Mouse (Mus musculus) MEL (cell line): Measurements from ENCODE around the gene Epb42. TPM values are rescaled to one million over a fixed set of nuclear protein-coding genes. Genes with fewer than 3 reads are reported as not detected.

ENCODE experiments used
- DNase-seq: peaks from one replicate; pipeline ENCODE4 v3.0.0; 2011; ENCODE audit warnings: low read depth, low spot score
- H3K27ac ChIP-seq: 2 replicates; pipeline ENCODE4 v1.5.1; 2012; ENCODE audit warnings: low read depth, mild to moderate bottlenecking, control low read depth, low read length, moderate library complexity; ENCODE audit not compliant: control insufficient read depth
- H3K27me3 ChIP-seq, 2 experiments: fragments of 150-350 bp in 1 of 2; sonication (generic) in 1 of 2; 2 replicates each; pipeline ENCODE4 v1.6.1; 2012; ENCODE audit warnings: low read length in 2 of 2, mild to moderate bottlenecking in 2 of 2, improper control_type of control experiment in 1 of 2, moderate library complexity in 1 of 2; ENCODE audit not compliant: insufficient read depth in 2 of 2, control insufficient read depth in 1 of 2
- H3K36me3 ChIP-seq, 2 experiments: 2 replicates each; pipeline ENCODE4 v1.6.1; 2012 to 2014; ENCODE audit warnings: low read length in 2 of 2, improper control_type of control experiment in 1 of 2, inconsistent platforms in 1 of 2, mild to moderate bottlenecking in 1 of 2; ENCODE audit not compliant: insufficient read depth in 2 of 2, control insufficient read depth in 1 of 2
- H3K4me1 ChIP-seq, 2 experiments: fragments of 150-350 bp in 1 of 2; sonication (generic) in 1 of 2; 2 replicates each; pipeline ENCODE4 v1.6.1; 2012; ENCODE audit warnings: low read length in 2 of 2, improper control_type of control experiment in 1 of 2, mild to moderate bottlenecking in 1 of 2; ENCODE audit not compliant: insufficient read depth in 2 of 2, control insufficient read depth in 1 of 2
- H3K4me3 ChIP-seq, 2 experiments: fragments of 150-350 bp in 1 of 2; sonication (generic) in 1 of 2; 2 replicates each; pipeline ENCODE4 v1.5.1; 2012; ENCODE audit warnings: low read depth in 2 of 2, low read length in 2 of 2, mild to moderate bottlenecking in 2 of 2, moderate library complexity in 2 of 2, control low read depth in 1 of 2, improper control_type of control experiment in 1 of 2; ENCODE audit not compliant: control insufficient read depth in 1 of 2, insufficient read depth in 1 of 2
- H3K79me2 ChIP-seq: 2 replicates; pipeline ENCODE4 v1.6.1; 2012; ENCODE audit warnings: mild to moderate bottlenecking, low read length, moderate library complexity; ENCODE audit not compliant: control insufficient read depth, poor library complexity, insufficient read depth
- H3K9ac ChIP-seq: 2 replicates; pipeline ENCODE4 v1.6.1; 2012; ENCODE audit warnings: low read depth, mild to moderate bottlenecking, control low read depth, low read length, moderate library complexity; ENCODE audit not compliant: control insufficient read depth, poor library complexity, severe bottlenecking
- H3K9me3 ChIP-seq: fragments of 150-350 bp; sonication (generic); replicated peaks from 2 replicates; pipeline ENCODE4 v1.6.1; 2012; ENCODE audit warnings: mild to moderate bottlenecking, low read length, improper control_type of control experiment, moderate library complexity; ENCODE audit not compliant: insufficient read depth
- BHLHE40 ChIP-seq: IDR thresholded peaks from 2 replicates; pipeline ENCODE4 v1.6.1; 2012; ENCODE audit warnings: low read depth, mild to moderate bottlenecking, inconsistent platforms, low read length, improper control_type of control experiment, borderline replicate concordance
- CHD1 ChIP-seq: IDR thresholded peaks from 2 replicates; pipeline ENCODE4 v1.6.1; 2012; ENCODE audit warnings: low read depth, mild to moderate bottlenecking, inconsistent platforms, low read length, improper control_type of control experiment
- CTCF ChIP-seq, 3 experiments: IDR thresholded peaks in 2 of 3; conservative IDR thresholded peaks in 1 of 3; 2 replicates each; pipeline ENCODE4 v1.5.1; 2011 to 2012; ENCODE audit warnings: low read length in 3 of 3, low read depth in 2 of 3, mild to moderate bottlenecking in 2 of 3, improper control_type of control experiment in 1 of 3, inconsistent platforms in 1 of 3, mixed read lengths in 1 of 3, moderate library complexity in 1 of 3; ENCODE audit not compliant: control insufficient read depth in 1 of 3, insufficient read depth in 1 of 3, poor library complexity in 1 of 3, severe bottlenecking in 1 of 3
- ELF1 ChIP-seq: IDR thresholded peaks from 2 replicates; pipeline ENCODE4 v1.6.1; 2014; ENCODE audit warnings: low read depth, mild to moderate bottlenecking, inconsistent platforms, low read length, improper control_type of control experiment, moderate library complexity
- EP300 ChIP-seq, 2 experiments: IDR thresholded peaks; 2 replicates each; pipeline ENCODE4 v1.6.1; 2011; ENCODE audit warnings: improper control_type of control experiment in 2 of 2, low read length in 2 of 2, low read depth in 1 of 2, mild to moderate bottlenecking in 1 of 2
- GABPA ChIP-seq: IDR thresholded peaks from 2 replicates; pipeline ENCODE4 v1.6.1; 2012; ENCODE audit warnings: low read depth, mild to moderate bottlenecking, inconsistent platforms, low read length, improper control_type of control experiment, moderate library complexity
- GATA1 ChIP-seq: IDR thresholded peaks from 2 replicates; pipeline ENCODE4 v1.6.1; 2011; ENCODE audit warnings: low read depth, low read length, improper control_type of control experiment
- KAT2A ChIP-seq: conservative IDR thresholded peaks from 2 replicates; pipeline ENCODE4 v1.6.1; 2012; ENCODE audit warnings: low read depth, low read length, improper control_type of control experiment, inconsistent platforms
- MAFK ChIP-seq: IDR thresholded peaks from 2 replicates; pipeline ENCODE4 v1.6.1; 2011; ENCODE audit warnings: low read depth, mild to moderate bottlenecking, low read length, improper control_type of control experiment, borderline replicate concordance
- MAX ChIP-seq: IDR thresholded peaks from 2 replicates; pipeline ENCODE4 v1.6.1; 2011; ENCODE audit warnings: low read length, improper control_type of control experiment
- MEF2A ChIP-seq: IDR thresholded peaks from 2 replicates; pipeline ENCODE4 v1.6.1; 2014; ENCODE audit warnings: low read depth, mild to moderate bottlenecking, inconsistent platforms, low read length, improper control_type of control experiment; ENCODE audit not compliant: poor library complexity, insufficient replicate concordance, severe bottlenecking; ENCODE audit errors: extremely low read depth
- MYB ChIP-seq: IDR thresholded peaks from 2 replicates; pipeline ENCODE4 v1.6.1; 2011; ENCODE audit warnings: mild to moderate bottlenecking, low read depth, low read length, improper control_type of control experiment
- MYC ChIP-seq: IDR thresholded peaks from 2 replicates; pipeline ENCODE4 v1.6.1; 2011; ENCODE audit warnings: low read depth, mild to moderate bottlenecking, low read length, improper control_type of control experiment, moderate library complexity
- RAD21 ChIP-seq: IDR thresholded peaks from 2 replicates; pipeline ENCODE4 v1.6.1; 2011; ENCODE audit warnings: mild to moderate bottlenecking, low read depth, low read length, improper control_type of control experiment
- RCOR1 ChIP-seq: IDR thresholded peaks from 2 replicates; pipeline ENCODE4 v1.6.1; 2012; ENCODE audit warnings: low read depth, mild to moderate bottlenecking, inconsistent platforms, low read length, improper control_type of control experiment
- SMC3 ChIP-seq: IDR thresholded peaks from 2 replicates; pipeline ENCODE4 v1.6.1; 2011; ENCODE audit warnings: low read depth, low read length, improper control_type of control experiment
- TCF12 ChIP-seq: IDR thresholded peaks from 2 replicates; pipeline ENCODE4 v1.6.1; 2014; ENCODE audit warnings: low read depth, mild to moderate bottlenecking, inconsistent platforms, low read length, improper control_type of control experiment, moderate library complexity
- ZC3H11A ChIP-seq: IDR thresholded peaks from 2 replicates; pipeline ENCODE4 v1.6.1; 2012; ENCODE audit warnings: low read depth, mild to moderate bottlenecking, inconsistent platforms, low read length, improper control_type of control experiment
- ZKSCAN1 ChIP-seq: IDR thresholded peaks from 2 replicates; pipeline ENCODE4 v1.6.1; 2012; ENCODE audit warnings: low read depth, mild to moderate bottlenecking, inconsistent platforms, low read length, improper control_type of control experiment, moderate library complexity
- ZNF384 ChIP-seq: IDR thresholded peaks from 2 replicates; pipeline ENCODE4 v1.6.1; 2012; ENCODE audit warnings: low read depth, mild to moderate bottlenecking, inconsistent platforms, low read length, improper control_type of control experiment
- polyA plus RNA-seq, 2 experiments: library from polyadenylated mRNA; stranded (reverse) in 1 of 2; unstranded in 1 of 2; fragments of >175 nt in 1 of 2; fragments of >200 nt in 1 of 2; gene quantifications; 2 replicates each; pipeline versions ENCODE4 v1.2.1 to v1.2.4; 2012; ENCODE audit warnings: low replicate concordance in 2 of 2, low read depth in 1 of 2; ENCODE audit not compliant: insufficient read length in 2 of 2, insufficient read depth in 1 of 2, missing spikeins in 1 of 2
- total RNA-seq: library from RNA; depleted of rRNA; stranded (reverse); fragments of 300-350 nt; gene quantifications from 2 replicates; pipeline ENCODE4 v1.2.3, GENCODE M21; 2012

The Epb42 gene
- total and polyA plus RNA-seq, 3 experiments, result 2.3 to 2.9 TPM; not detected in 1

DNA sequence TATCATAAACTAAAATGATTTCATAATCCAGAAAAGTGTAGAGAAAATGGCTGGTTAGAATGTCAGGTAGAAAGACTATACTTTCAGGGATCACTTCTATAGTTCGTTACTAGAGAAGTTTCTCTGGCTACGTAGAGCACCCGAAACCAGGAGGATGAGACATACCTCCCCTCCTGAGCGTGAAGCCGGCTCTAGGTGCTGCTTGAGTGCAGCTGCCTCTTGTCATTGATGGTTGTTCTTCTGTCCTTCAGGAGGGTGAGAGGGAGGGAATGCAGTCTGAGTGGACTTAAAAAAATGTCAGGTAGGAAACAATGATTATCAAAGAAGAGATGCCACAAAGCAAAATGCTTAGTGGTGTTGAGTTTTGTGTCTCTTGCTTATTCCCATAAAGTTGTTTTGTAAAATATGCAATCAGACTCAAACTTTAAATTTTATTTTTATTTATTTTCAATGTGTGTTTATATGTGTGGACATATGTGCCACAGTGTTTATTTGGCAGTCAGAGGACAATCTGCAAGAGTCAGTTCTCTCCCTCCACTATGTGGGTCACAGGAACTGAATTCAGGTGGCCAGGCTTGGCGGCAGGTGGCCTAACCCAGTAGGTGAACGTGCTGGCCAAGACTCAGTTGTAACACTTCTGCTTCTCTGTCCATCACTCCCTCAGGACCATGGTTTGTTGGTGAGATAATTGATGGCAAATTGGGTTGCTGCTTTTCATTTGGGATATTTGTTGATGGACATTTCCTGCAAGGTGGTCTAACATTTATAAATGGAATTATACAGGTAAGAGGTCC is 32.7 kb downstream of the Epb42 start:
- H3K27ac ChIP-seq, result no peak overlapping the region
- peaks cover 0 to 2% of the 10 kb centered on the region in 2 experiments; a peak in 2 of 4 replicates for H3K36me3 ChIP-seq
- peaks cover 2% of the 10 kb centered on the region for H3K79me2 ChIP-seq
- H3K9me3 ChIP-seq, result no peaks in the 10 kb centered on the region
- peaks cover 0 to 3% of the 10 kb centered on the region in 2 experiments; a peak in 1 of 4 replicates for H3K4me1 ChIP-seq
- H3K27me3 ChIP-seq, result no peaks in the 10 kb centered on the region
- H3K4me3 ChIP-seq, result no peak overlapping the region
- no peak for DNase-seq
- no peak for TF ChIP-seq ELF1
- no peak for TF ChIP-seq MEF2A
- no peak for TF ChIP-seq ZNF384
- TF ChIP-seq RAD21, result no peak
- no peak for TF ChIP-seq RCOR1
- TF ChIP-seq BHLHE40, result no peak
- no peak for TF ChIP-seq GABPA
- no peak for TF ChIP-seq MYB
- no peak for TF ChIP-seq KAT2A
- TF ChIP-seq EP300 (IDR thresholded peaks at IDR 0.05; ENCODE audit: low read depth in 1 of 2, low read length in 2 of 2), result no peak
- no peak for TF ChIP-seq MAFK
- no peak for TF ChIP-seq ZKSCAN1
- no peak for TF ChIP-seq MAX
- no peak for TF ChIP-seq ZC3H11A
- no peak for TF ChIP-seq CHD1
- TF ChIP-seq, all 39 proteins: peak for 0
- H3K9ac ChIP-seq, result no peak overlapping the region

DNA sequence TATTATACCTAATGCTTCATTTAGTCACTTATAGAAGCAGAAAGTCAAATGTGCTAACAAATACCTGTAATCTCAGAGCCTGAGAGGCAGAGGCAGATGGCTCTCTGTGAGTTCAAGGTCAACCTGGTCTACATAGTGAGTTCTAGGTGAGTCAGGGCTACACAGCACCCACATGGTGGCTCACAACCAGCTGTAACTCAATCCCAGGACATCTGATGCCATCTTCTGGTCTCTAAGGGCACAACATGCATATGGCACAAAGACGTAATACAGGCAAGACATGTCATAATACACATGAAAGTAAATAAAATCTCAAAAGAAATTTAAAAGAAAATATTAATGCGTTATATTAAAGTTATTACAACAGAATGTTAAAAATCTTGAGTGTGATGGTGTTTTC is 33.3 kb downstream of the Epb42 start:
- no peak overlapping the region for H3K9ac ChIP-seq
- no peaks in the 10 kb centered on the region; a peak in 1 of 4 replicates for H3K4me1 ChIP-seq
- no peak overlapping the region for H3K27ac ChIP-seq
- TF ChIP-seq KAT2A, result no peak
- TF ChIP-seq ZC3H11A, result no peak
- peak; percentile 61 for TF ChIP-seq RAD21
- no peak for TF ChIP-seq TCF12
- TF ChIP-seq SMC3, result peak; percentile 63
- no peak for TF ChIP-seq MAX
- peak; percentile 47; the same call in 1 of the 2 replicates for TF ChIP-seq MYC
- TF ChIP-seq GATA1, result no peak
- TF ChIP-seq CTCF (IDR thresholded peaks at IDR 0.05 in 2 of 3, conservative IDR thresholded peaks at IDR 0.05 in 1 of 3; ENCODE audit: control insufficient read depth in 1 of 3, insufficient read depth in 1 of 3, low read depth in 2 of 3, low read length in 3 of 3, poor library complexity in 1 of 3, severe bottlenecking in 1 of 3), result peak; percentile 23 to 73 (median 26); a peak in 5 of 6 replicates
- H3K27me3 ChIP-seq, result no peaks in the 10 kb centered on the region
- H3K9me3 ChIP-seq, result no peaks in the 10 kb centered on the region
- H3K4me3 ChIP-seq, result no peak overlapping the region
- H3K36me3 ChIP-seq, result no peaks in the 10 kb centered on the region; a peak in 1 of 4 replicates
- H3K79me2 ChIP-seq, result no peaks in the 10 kb centered on the region
- DNase-seq, result peak; percentile 67
